Mouse (Mus musculus) adipose tissue, adult 10 weeks (tissue): ENCODE results near the gene Scgb2b27. TPM values are rescaled to one million over a fixed set of nuclear protein-coding genes. Genes with fewer than 3 reads are reported as not detected.

Experiments used
- polyA plus RNA-seq: library from polyadenylated mRNA; stranded (reverse); fragments of 350-450 nt; fragmentation: Illumina TruSeq; extraction: RNeasy Lipid Tissue Mini Kit (QIAGEN cat#74804); gene quantifications from one replicate; pipeline ENCODE4 v1.2.3, GENCODE M21; 2014; ENCODE audit warnings: low read depth, low replicate concordance

Scgb2b27 gene
- not detected for polyA plus RNA-seq

GRCm38 (mm10) chr7:34013842-34014241 lies at the start of gene Scgb2b27:
Gene Scgb2b27, minus strand, starts transcription at chr7:34013942.

GRCm38 (mm10) chr7:34021183-34021582 lies 7.4 kb upstream of the Scgb2b27 start, which contains the start of gene Scgb1b27:
Gene Scgb1b27, plus strand, starts transcription at chr7:34021483.

Other genes starting within 250 kb of the Scgb2b27 start
- gene Scgb2b26, start 68.9 kb downstream of the Scgb2b27 start, polyA plus RNA-seq = not detected
- gene Scgb1b27, start 7.5 kb upstream of the Scgb2b27 start, polyA plus RNA-seq = not detected
- gene Scgb1b30, start 81.5 kb upstream of the Scgb2b27 start, polyA plus RNA-seq = not detected
- 18.9 TPM for gene Wtip, start 119.3 kb upstream of the Scgb2b27 start, polyA plus RNA-seq
- 75.8 TPM for gene Uba2, start 155.7 kb upstream of the Scgb2b27 start, polyA plus RNA-seq
- gene Pdcd2l, start 182.7 kb upstream of the Scgb2b27 start, polyA plus RNA-seq = 18.3 TPM
- 240 TPM for gene Gpi1, start 216.4 kb upstream of the Scgb2b27 start, polyA plus RNA-seq
- not detected for gene Gm6096, start 237.1 kb upstream of the Scgb2b27 start, polyA plus RNA-seq